Mouse (Mus musculus) right cerebral cortex, postnatal 4 days (tissue): ENCODE results near the gene Zfp62.

ENCODE experiments used
- DNase-seq: peaks from one replicate; pipeline ENCODE4 v3.0.0-alpha.2; 2022

Gene Zfp62

GRCm38 (mm10) chr11:49207495-49207894 is 4.4 kb downstream of the Zfp62 start:
- DNase-seq = no peak

- no peak for DNase-seq
Observed at GRCm38 (mm10) chr11:49212577-49212976, 9.5 kb downstream of the Zfp62 start.

- DNase-seq = no peak
Observed at GRCm38 (mm10) chr11:49213505-49213904, 10.4 kb downstream of the Zfp62 start.

GRCm38 (mm10) chr11:49219271-49219670 is 16.2 kb downstream of the Zfp62 start:
- no peak for DNase-seq

DNA sequence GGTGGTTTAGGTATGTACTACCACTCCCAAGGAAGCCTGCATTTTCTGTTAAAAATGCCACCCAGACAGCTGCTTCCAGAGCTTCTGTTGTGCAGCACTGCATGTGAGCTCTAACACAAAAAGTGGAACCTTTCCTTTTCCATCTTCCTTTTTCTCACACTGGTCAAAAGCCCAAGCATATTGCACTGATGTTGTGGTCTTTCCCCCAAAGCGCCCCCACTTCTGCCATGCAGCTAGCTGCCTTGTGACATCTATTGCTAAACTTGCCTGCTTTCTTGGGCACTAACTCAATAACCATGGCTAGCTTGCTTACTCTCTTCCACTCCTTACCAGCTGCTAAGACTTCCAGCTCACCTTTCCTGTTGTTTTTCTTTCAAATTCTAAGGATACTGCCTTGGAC is 21.4 kb downstream of the Zfp62 start:
- no peak for DNase-seq

- DNase-seq = no peak
Observed at GRCm38 (mm10) chr11:49232781-49233180, 29.7 kb downstream of the Zfp62 start.

GRCm38 (mm10) chr11:49235459-49236207 is 32.5 kb downstream of the Zfp62 start:
- DNase-seq = no peak

DNA sequence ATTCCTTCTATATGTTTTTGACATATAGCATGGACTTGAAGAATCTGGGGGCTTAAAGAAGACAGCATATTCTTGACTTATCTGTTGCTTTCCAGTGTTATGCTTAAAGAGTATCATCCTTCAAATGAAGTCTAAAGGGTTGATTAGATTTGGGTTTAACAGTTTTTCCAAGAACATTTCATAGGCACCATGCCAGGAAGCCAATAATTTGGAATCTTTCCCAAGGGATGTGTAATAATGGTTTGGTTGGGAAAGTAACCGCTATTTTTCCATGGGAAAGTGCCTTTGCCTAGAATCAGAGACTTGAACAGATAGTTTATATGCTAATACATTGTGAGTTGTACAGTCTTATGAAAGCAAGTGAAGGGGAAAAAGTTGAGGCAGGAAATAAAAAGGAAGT is 33.8 kb downstream of the Zfp62 start:
- no peak for DNase-seq

DNA sequence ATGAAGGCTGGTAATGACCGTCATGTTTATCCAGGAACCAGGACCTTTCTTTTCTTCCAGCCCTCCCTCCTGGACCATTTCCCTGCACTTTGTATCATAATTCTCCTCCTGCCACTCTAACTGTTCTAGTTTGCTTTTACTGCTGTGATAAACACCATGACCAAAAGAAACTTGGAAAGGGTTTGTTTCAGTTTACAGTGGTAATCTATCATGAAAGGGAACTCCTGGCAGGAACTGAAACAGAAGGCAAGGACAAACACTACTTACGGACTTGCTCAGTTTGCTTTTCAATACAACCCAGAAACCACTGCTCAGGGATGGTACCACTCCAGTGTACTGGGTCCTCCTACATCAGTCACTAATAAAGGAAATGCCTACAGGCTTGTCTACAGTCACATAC is 34.4 kb downstream of the Zfp62 start:
- DNase-seq = no peak

- DNase-seq = no peak
Observed at GRCm38 (mm10) chr11:49240310-49240709, 37.2 kb downstream of the Zfp62 start.

DNA sequence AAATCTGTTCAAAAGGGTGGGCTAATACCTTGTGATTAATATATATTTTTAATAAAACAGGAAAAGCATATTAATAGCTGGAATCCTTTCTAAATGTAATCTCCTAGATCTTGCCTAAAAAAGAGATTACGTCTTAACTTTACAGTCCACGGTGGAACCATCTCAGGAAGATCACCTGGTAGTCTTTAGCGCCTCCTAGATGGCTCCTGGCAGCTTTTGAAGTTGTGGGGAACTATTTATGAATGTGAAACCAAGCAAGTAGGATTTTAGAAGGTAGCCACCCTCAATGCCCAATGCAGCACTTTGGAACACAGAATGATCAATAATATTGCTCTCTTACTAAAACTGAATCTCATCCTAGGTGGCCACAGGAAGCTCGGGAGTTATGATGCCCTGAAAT is 37.8 kb downstream of the Zfp62 start:
- no peak for DNase-seq

GRCm38 (mm10) chr11:49241471-49241870 is 38.4 kb downstream of the Zfp62 start:
- no peak for DNase-seq

GRCm38 (mm10) chr11:49242944-49243626 is 40.0 kb downstream of the Zfp62 start:
- no peak for DNase-seq

GRCm38 (mm10) chr11:49243727-49244594 is 40.9 kb downstream of the Zfp62 start, which contains the start of gene Mgat1:
Mgat1 (plus strand) TSS chr11:49244191.
- peak; percentile 88 for DNase-seq

DNA sequence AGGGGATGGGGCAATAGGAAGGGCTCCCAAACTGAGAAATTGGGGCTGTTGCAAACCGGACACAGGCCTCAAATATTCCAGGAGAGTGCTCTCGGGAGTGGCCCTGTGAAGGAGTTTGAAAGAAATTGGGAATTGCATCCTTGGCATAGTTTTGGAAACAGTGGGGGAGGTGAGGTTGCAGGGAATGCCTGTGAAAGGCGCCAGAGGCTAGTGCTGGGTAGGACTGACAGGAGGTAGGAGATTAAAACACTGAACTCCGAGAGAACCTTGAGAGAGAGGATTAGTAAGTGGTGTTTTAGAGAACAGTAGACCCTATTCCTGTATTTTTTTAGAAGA is 41.5 kb downstream of the Zfp62 start:
- no peak for DNase-seq

GRCm38 (mm10) chr11:49245176-49245575 is 42.1 kb downstream of the Zfp62 start:
- DNase-seq = no peak

- DNase-seq = no peak
Observed at GRCm38 (mm10) chr11:49245634-49246415, 42.7 kb downstream of the Zfp62 start.

GRCm38 (mm10) chr11:49246523-49246922 is 43.4 kb downstream of the Zfp62 start:
- DNase-seq = no peak

DNA sequence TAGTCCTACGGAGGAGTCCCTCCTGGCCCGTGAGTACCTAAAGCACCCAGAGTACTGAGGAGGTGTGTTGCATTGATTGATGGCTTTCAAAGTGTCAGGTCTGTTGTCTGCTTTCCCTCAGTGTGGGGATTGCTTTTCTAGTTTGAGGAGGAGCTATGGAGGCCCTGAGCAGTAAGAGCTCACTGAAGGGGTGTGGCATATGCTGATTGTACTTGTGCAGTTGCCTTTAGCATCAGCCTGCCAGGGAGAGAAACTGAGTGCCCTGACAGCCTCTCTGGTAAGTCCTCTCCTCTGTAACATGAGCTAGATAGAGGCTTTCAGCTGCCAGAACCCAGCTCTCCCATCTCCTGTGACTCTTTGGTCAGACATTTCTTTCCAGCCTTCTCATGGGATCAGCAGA is 44.2 kb downstream of the Zfp62 start:
- no peak for DNase-seq

DNA sequence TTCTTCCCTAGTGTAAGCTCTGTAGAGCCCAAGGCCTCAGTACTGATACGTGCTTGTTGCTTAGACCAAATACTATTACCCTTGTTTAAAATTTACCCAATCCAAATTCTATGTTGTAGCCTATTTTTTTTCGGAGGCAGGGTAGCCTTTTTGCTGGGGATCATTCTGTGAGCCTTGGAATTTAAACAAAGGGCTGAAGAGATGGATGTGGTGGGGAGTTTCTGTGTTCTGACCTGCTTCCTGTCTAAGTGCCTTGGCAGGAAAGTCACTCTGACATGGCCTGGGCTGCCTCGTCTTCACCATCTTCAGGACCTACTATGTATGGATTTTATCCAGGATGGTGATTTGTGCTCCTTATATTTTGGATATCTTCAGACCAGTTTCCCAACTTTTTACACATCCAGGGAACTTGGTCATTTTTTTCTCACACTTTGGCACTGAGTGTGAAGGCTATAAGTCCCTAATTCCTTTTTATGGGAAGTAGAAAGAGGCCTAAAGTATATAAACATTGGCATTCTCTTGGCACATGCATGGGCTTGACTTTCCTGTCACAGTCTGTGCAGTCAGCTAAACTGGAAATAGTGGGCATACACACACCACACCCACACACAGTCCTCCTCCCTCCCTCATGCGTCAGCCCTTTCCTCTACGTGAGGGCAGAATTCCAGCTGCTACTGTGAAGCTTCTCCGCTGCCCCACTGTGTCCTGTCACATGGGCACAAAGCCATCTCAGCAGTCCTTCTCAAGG is 45.3 kb downstream of the Zfp62 start:
- DNase-seq = no peak

- no peak for DNase-seq
Observed at GRCm38 (mm10) chr11:49248974-49249700, 46.0 kb downstream of the Zfp62 start.
